Mouse (Mus musculus) myocyte (in vitro differentiated cells): ENCODE measurements around the gene Gm3646. TPM values are rescaled to one million over a fixed set of nuclear protein-coding genes. Genes with fewer than 3 reads are reported as not detected.

Source experiments
- H3K27me3 ChIP-seq: one replicate; pipeline ENCODE4 v1.6.1; 2011; ENCODE audit not compliant: control insufficient read depth, insufficient read depth, insufficient read length
- H3K36me3 ChIP-seq: one replicate; pipeline ENCODE4 v1.6.1; 2011; ENCODE audit not compliant: control insufficient read depth, insufficient read depth
- H3K4me2 ChIP-seq: one replicate; pipeline ENCODE4 v1.6.1; 2011; ENCODE audit warnings: low read depth, control low read depth
- H3K4me3 ChIP-seq: one replicate; pipeline ENCODE4 v1.5.1; 2011; ENCODE audit warnings: mild to moderate bottlenecking, control low read depth, moderate library complexity
- H3K79me2 ChIP-seq: one replicate; pipeline ENCODE4 v1.6.1; 2011; ENCODE audit not compliant: control insufficient read depth, insufficient read depth
- H3ac ChIP-seq: one replicate; pipeline ENCODE4 v1.6.1; 2011; ENCODE audit not compliant: control insufficient read depth, insufficient read length
- CEBPB ChIP-seq: IDR thresholded peaks from 2 replicates; pipeline ENCODE4 v1.6.1; 2011; ENCODE audit warnings: mild to moderate bottlenecking, moderate library complexity; ENCODE audit not compliant: poor library complexity, insufficient read depth, severe bottlenecking
- E2F4 ChIP-seq: IDR thresholded peaks from one replicate; pipeline ENCODE4 v1.6.1; 2011; ENCODE audit warnings: mild to moderate bottlenecking, control low read depth, moderate library complexity; ENCODE audit not compliant: insufficient read depth
- MAX ChIP-seq: IDR thresholded peaks from one replicate; pipeline ENCODE4 v1.6.1; 2011; ENCODE audit warnings: low read depth, mild to moderate bottlenecking, control low read depth
- MYOD1 ChIP-seq, 3 experiments: IDR thresholded peaks; one replicate each; pipeline ENCODE4 v1.6.1; 2011; ENCODE audit warnings: control low read depth in 2 of 3, low read depth in 2 of 3, mild to moderate bottlenecking in 2 of 3, moderate library complexity in 1 of 3; ENCODE audit not compliant: insufficient read length in 2 of 3, control insufficient read depth in 1 of 3
- MYOG ChIP-seq, 3 experiments: IDR thresholded peaks; one replicate each; pipeline ENCODE4 v1.6.1; 2011; ENCODE audit warnings: control low read depth in 2 of 3, low read depth in 2 of 3, mild to moderate bottlenecking in 2 of 3; ENCODE audit not compliant: insufficient read length in 2 of 3, control insufficient read depth in 1 of 3, insufficient read depth in 1 of 3
- POLR2A ChIP-seq: IDR thresholded peaks from one replicate; pipeline ENCODE4 v1.6.1; 2011; ENCODE audit warnings: low read depth, mild to moderate bottlenecking, control low read depth, moderate library complexity; ENCODE audit not compliant: insufficient read length
- POLR2AphosphoS2 ChIP-seq: IDR thresholded peaks from one replicate; pipeline ENCODE4 v1.6.1; 2011; ENCODE audit warnings: low read depth, control low read depth; ENCODE audit not compliant: insufficient read length
- REST ChIP-seq: IDR thresholded peaks from one replicate; pipeline ENCODE4 v1.6.1; 2011; ENCODE audit warnings: mild to moderate bottlenecking, control low read depth, moderate library complexity; ENCODE audit not compliant: insufficient read depth, insufficient read length
- SRF ChIP-seq: IDR thresholded peaks from one replicate; pipeline ENCODE4 v1.6.1; 2011; ENCODE audit warnings: low read depth; ENCODE audit not compliant: control insufficient read depth, insufficient read length
- TCF12 ChIP-seq: IDR thresholded peaks from one replicate; pipeline ENCODE4 v1.6.1; 2011; ENCODE audit warnings: mild to moderate bottlenecking, control low read depth; ENCODE audit not compliant: poor library complexity, insufficient read depth, severe bottlenecking
- TCF3 ChIP-seq: IDR thresholded peaks from one replicate; pipeline ENCODE4 v1.6.1; 2011; ENCODE audit warnings: low read depth, control low read depth; ENCODE audit not compliant: insufficient read length
- USF1 ChIP-seq: IDR thresholded peaks from one replicate; pipeline ENCODE4 v1.6.1; 2011; ENCODE audit warnings: low read depth, mild to moderate bottlenecking, control low read depth, moderate library complexity
- polyA plus RNA-seq: library from polyadenylated mRNA; unstranded; fragments of >200 nt; fragmentation: generic; extraction: Trizol; gene quantifications from one replicate; pipeline ENCODE4 v1.2.1, GENCODE M21; 2012; ENCODE audit warnings: missing spikeins

Gene Gm3646
- polyA plus RNA-seq, 1 experiment: 0.20 TPM

- TF ChIP-seq MAX (no peak), CEBPB (no peak), POLR2A (no peak), MYOG (IDR thresholded peaks at IDR 0.05; ENCODE audit: control insufficient read depth in 1 of 3, insufficient read depth in 1 of 3, insufficient read length in 2 of 3, low read depth in 2 of 3) (no peak), USF1 (no peak), REST (no peak), TCF3 (no peak), POLR2AphosphoS2 (no peak), TCF12 (no peak), MYOD1 (IDR thresholded peaks at IDR 0.05; ENCODE audit: control insufficient read depth in 1 of 3, insufficient read length in 2 of 3, low read depth in 2 of 3) (no peak), E2F4 (no peak), SRF (no peak)
- Histone ChIP-seq H3K27me3 (no peaks in the 10 kb centered on the region), H3K4me2 (no peak overlapping the region), H3ac (no peak overlapping the region), H3K79me2 (no peaks in the 10 kb centered on the region), H3K36me3 (no peaks in the 10 kb centered on the region), H3K4me3 (no peak overlapping the region)
Observed at GRCm38 (mm10) chr1:39815766-39816165, 10.6 kb upstream of the Gm3646 start.

- no peak overlapping the region for H3K4me2 ChIP-seq
- H3K79me2 ChIP-seq: no peaks in the 10 kb centered on the region
- H3K4me3 ChIP-seq: no peak overlapping the region
- H3K27me3 ChIP-seq: no peaks in the 10 kb centered on the region
- no peaks in the 10 kb centered on the region for H3K36me3 ChIP-seq
- no peak overlapping the region for H3ac ChIP-seq
- no peak for TF ChIP-seq POLR2AphosphoS2
- no peak for TF ChIP-seq TCF3
- TF ChIP-seq USF1: no peak
- no peak for TF ChIP-seq MYOG (IDR thresholded peaks at IDR 0.05; ENCODE audit: control insufficient read depth in 1 of 3, insufficient read depth in 1 of 3, insufficient read length in 2 of 3, low read depth in 2 of 3)
- no peak for TF ChIP-seq MAX
- no peak for TF ChIP-seq TCF12
- TF ChIP-seq SRF: no peak
- TF ChIP-seq POLR2A: no peak
- TF ChIP-seq CEBPB: no peak
- no peak for TF ChIP-seq E2F4
Observed at GRCm38 (mm10) chr1:39813067-39813466, 7.9 kb upstream of the Gm3646 start.

- no peak overlapping the region for H3ac ChIP-seq
- H3K79me2 ChIP-seq: no peaks in the 10 kb centered on the region
- H3K4me3 ChIP-seq: no peak overlapping the region
- H3K36me3 ChIP-seq: no peaks in the 10 kb centered on the region
- H3K27me3 ChIP-seq: no peaks in the 10 kb centered on the region
- no peak for TF ChIP-seq E2F4
- TF ChIP-seq TCF12: no peak
- no peak for TF ChIP-seq TCF3
- no peak for TF ChIP-seq USF1
- no peak for TF ChIP-seq POLR2A
- no peak for TF ChIP-seq SRF
- TF ChIP-seq REST: no peak
- no peak for TF ChIP-seq MYOD1 (IDR thresholded peaks at IDR 0.05; ENCODE audit: control insufficient read depth in 1 of 3, insufficient read length in 2 of 3, low read depth in 2 of 3)
- TF ChIP-seq POLR2AphosphoS2: no peak
- no peak for TF ChIP-seq MAX
- no peak for TF ChIP-seq MYOG (IDR thresholded peaks at IDR 0.05; ENCODE audit: control insufficient read depth in 1 of 3, insufficient read depth in 1 of 3, insufficient read length in 2 of 3, low read depth in 2 of 3)
- no peak for TF ChIP-seq CEBPB
- peak overlapping the region; percentile 53 for H3K4me2 ChIP-seq
Observed at GRCm38 (mm10) chr1:39804789-39805188, 343 bp downstream of the Gm3646 start.

- no peak for TF ChIP-seq MAX
- no peak for TF ChIP-seq POLR2A
- TF ChIP-seq E2F4: no peak
- no peak for TF ChIP-seq SRF
- no peak for TF ChIP-seq MYOG (IDR thresholded peaks at IDR 0.05; ENCODE audit: control insufficient read depth in 1 of 3, insufficient read depth in 1 of 3, insufficient read length in 2 of 3, low read depth in 2 of 3)
- no peak for TF ChIP-seq CEBPB
- no peak for TF ChIP-seq TCF3
- TF ChIP-seq USF1: no peak
- TF ChIP-seq TCF12: no peak
- no peak for TF ChIP-seq REST
- no peak for TF ChIP-seq POLR2AphosphoS2
- no peak for TF ChIP-seq MYOD1 (IDR thresholded peaks at IDR 0.05; ENCODE audit: control insufficient read depth in 1 of 3, insufficient read length in 2 of 3, low read depth in 2 of 3)
Observed at GRCm38 (mm10) chr1:39802946-39803345, 2.2 kb downstream of the Gm3646 start.

More at GRCm38 (mm10) chr1:39802946-39803345, 2.2 kb downstream of the Gm3646 start:
- Histone ChIP-seq H3ac (no peak overlapping the region), H3K36me3 (no peaks in the 10 kb centered on the region), H3K4me3 (no peak overlapping the region), H3K79me2 (no peaks in the 10 kb centered on the region), H3K27me3 (no peaks in the 10 kb centered on the region), H3K4me2 (no peak overlapping the region)
